Mouse (Mus musculus) spleen, adult 2 months (tissue): ENCODE results near the gene Hoxa9. TPM values are rescaled to one million over a fixed set of nuclear protein-coding genes. Genes with fewer than 3 reads are reported as not detected.

ENCODE experiments used
- DNase-seq, 2 experiments: peaks; one replicate each; pipeline versions ENCODE4 v3.0.0 to v3.0.0-alpha.2; 2012 to 2021; ENCODE audit warnings: low spot score in 2 of 2, low read depth in 1 of 2
- H3K27ac ChIP-seq: fragments of 200-500 bp; 2 replicates; pipeline ENCODE4 v1.5.1; 2012; ENCODE audit warnings: low read length, inconsistent platforms; ENCODE audit not compliant: insufficient read depth
- H3K27me3 ChIP-seq: fragments of 200-500 bp; 2 replicates; pipeline ENCODE4 v1.6.1; 2012; ENCODE audit warnings: mild to moderate bottlenecking, moderate library complexity, low read length, inconsistent platforms; ENCODE audit not compliant: control insufficient read depth, insufficient read depth
- H3K36me3 ChIP-seq: fragments of 200-500 bp; 2 replicates; pipeline ENCODE4 v1.6.1; 2012; ENCODE audit warnings: mild to moderate bottlenecking, low read length, inconsistent platforms; ENCODE audit not compliant: control insufficient read depth, insufficient read depth
- H3K4me1 ChIP-seq: fragments of 200-500 bp; 2 replicates; pipeline ENCODE4 v1.6.1; 2011; ENCODE audit warnings: inconsistent platforms; ENCODE audit not compliant: control insufficient read depth, insufficient read depth, insufficient read length
- H3K4me3 ChIP-seq: fragments of 200-500 bp; 2 replicates; pipeline ENCODE4 v1.5.1; 2011; ENCODE audit warnings: mild to moderate bottlenecking, inconsistent platforms; ENCODE audit not compliant: insufficient read depth, insufficient read length; ENCODE audit errors: extremely low read depth
- CTCF ChIP-seq: fragments of 200-500 bp; IDR thresholded peaks from 2 replicates; pipeline ENCODE4 v1.5.1; 2011; ENCODE audit warnings: mild to moderate bottlenecking, inconsistent platforms; ENCODE audit not compliant: insufficient read depth, insufficient read length, insufficient replicate concordance; ENCODE audit errors: extremely low read depth
- POLR2A ChIP-seq: fragments of 200-500 bp; IDR thresholded peaks from 2 replicates; pipeline ENCODE4 v1.6.1; 2011; ENCODE audit warnings: low read depth, low read length, inconsistent platforms
- WGBS: fragments of 180-500 bp; shearing (Covaris S2); methylation state at CpG from one replicate; pipeline ENCODE4 v1.1.7; 2018; 5-methylcytosine and 5-hydroxymethylcytosine counted together
- polyA plus RNA-seq: library from polyadenylated mRNA; depleted of rRNA; stranded (reverse); fragments of >200 nt; gene quantifications from 2 replicates; pipeline ENCODE4 v1.2.3, GENCODE M21; 2012

Gene Hoxa9
- polyA plus RNA-seq, 1 experiment, result 0.18 TPM

GRCm38 (mm10) chr6:52272766-52273655, 42.1 kb upstream of the Hoxa9 start:
- WGBS, result 33% methylated on average over 22 of the region's 22 CpGs
- DNase-seq, result no peak
- TF ChIP-seq POLR2A, result no peak
- TF ChIP-seq CTCF, result no peak
- Histone ChIP-seq H3K27me3 (peaks cover 30% of the 10 kb centered on the region), H3K36me3 (no peaks in the 10 kb centered on the region), H3K4me1 (no peaks in the 10 kb centered on the region), H3K27ac (no peak overlapping the region), H3K4me3 (no peak overlapping the region)

GRCm38 (mm10) chr6:52270494-52271480, 39.9 kb upstream of the Hoxa9 start:
- 25% methylated on average over 23 of the region's 23 CpGs for WGBS
- Histone ChIP-seq H3K36me3 (no peaks in the 10 kb centered on the region), H3K4me3 (no peak overlapping the region), H3K27ac (no peak overlapping the region), H3K27me3 (peaks cover 40% of the 10 kb centered on the region), H3K4me1 (no peaks in the 10 kb centered on the region)
- TF ChIP-seq CTCF (0 out of 2 replicates have a peak, but pooled peaks have one; percentile 26), POLR2A (no peak)
- DNase-seq, result peak in 1 of 2 experiments; percentile 32

- no peak overlapping the region for H3K4me3 ChIP-seq
- H3K36me3 ChIP-seq, result no peaks in the 10 kb centered on the region
- 35% methylated on average over 3 of the region's 3 CpGs for WGBS
- H3K4me1 ChIP-seq, result no peaks in the 10 kb centered on the region
- DNase-seq, result no peak
- H3K27me3 ChIP-seq, result peaks cover 36% of the 10 kb centered on the region
- TF ChIP-seq CTCF, result no peak
- no peak for TF ChIP-seq POLR2A
- no peak overlapping the region for H3K27ac ChIP-seq
These were observed 37.9 kb upstream of the Hoxa9 start for GRCm38 (mm10) chr6:52268756-52269155.

- WGBS, result 26% methylated on average over 7 of the region's 7 CpGs
- no peak for DNase-seq
- H3K4me1 ChIP-seq, result no peaks in the 10 kb centered on the region
- TF ChIP-seq CTCF (no peak), POLR2A (no peak)
- H3K27me3 ChIP-seq, result peaks cover 32% of the 10 kb centered on the region
- H3K36me3 ChIP-seq, result no peaks in the 10 kb centered on the region
- no peak overlapping the region for H3K4me3 ChIP-seq
- no peak overlapping the region for H3K27ac ChIP-seq
These were observed 37.5 kb upstream of the Hoxa9 start for GRCm38 (mm10) chr6:52268341-52268740.

GRCm38 (mm10) chr6:52267691-52268090, 36.8 kb upstream of the Hoxa9 start:
- no peak overlapping the region for H3K4me3 ChIP-seq
- no peaks in the 10 kb centered on the region for H3K4me1 ChIP-seq
- 17% methylated on average over 3 of the region's 3 CpGs for WGBS
- DNase-seq, result no peak
- TF ChIP-seq POLR2A (no peak), CTCF (no peak)
- H3K36me3 ChIP-seq, result no peaks in the 10 kb centered on the region
- no peak overlapping the region for H3K27ac ChIP-seq
- peaks cover 34% of the 10 kb centered on the region for H3K27me3 ChIP-seq

GRCm38 (mm10) chr6:52267221-52267620, 36.3 kb upstream of the Hoxa9 start:
- TF ChIP-seq CTCF, result no peak
- DNase-seq, result no peak
- Histone ChIP-seq H3K27ac (no peak overlapping the region), H3K27me3 (peaks cover 36% of the 10 kb centered on the region), H3K4me1 (no peaks in the 10 kb centered on the region), H3K4me3 (no peak overlapping the region), H3K36me3 (no peaks in the 10 kb centered on the region)
- WGBS, result 33% methylated on average over 5 of the region's 5 CpGs

GRCm38 (mm10) chr6:52266666-52266985, 35.7 kb upstream of the Hoxa9 start:
- TF ChIP-seq CTCF (no peak), POLR2A (no peak)
- H3K4me1 ChIP-seq, result no peaks in the 10 kb centered on the region

More at GRCm38 (mm10) chr6:52266666-52266985, 35.7 kb upstream of the Hoxa9 start:
- peaks cover 41% of the 10 kb centered on the region for H3K27me3 ChIP-seq
- H3K27ac ChIP-seq, result no peak overlapping the region
- no peak for DNase-seq
- H3K36me3 ChIP-seq, result no peaks in the 10 kb centered on the region
- WGBS, result 11% methylated on average over 9 of the region's 9 CpGs
- H3K4me3 ChIP-seq, result no peak overlapping the region
